ENCODE assay signal across 8 mouse cellular contexts in genomic region chrX:164076040-164076775, GRCm38 (mm10). TPM values are rescaled to one million over a fixed set of nuclear protein-coding genes. Genes with fewer than 3 reads are reported as not detected.
A peak's percentile ranks its signal among the peaks of the same experiment; 100 is the strongest.
DNase-seq lines count a peak whose midpoint lies in the region; ATAC-seq and TF ChIP-seq lines count a peak whose summit lies in the region.

TSS of gene Siah1b (minus strand) at chrX:164076493.

- peaks cover 3% of the 10 kb centered on the region; the same call in 1 of the 2 replicates for H3K9me3 ChIP-seq in megakaryocyte, embryonic 14.5 days

- ATAC-seq in activated CD4-positive, CD25-positive, alpha-beta regulatory T cell, adult 4 months = peak; percentile 95

- TF ChIP-seq CTCF in cortical plate, adult 2 months (IDR thresholded peaks at IDR 0.05; ENCODE audit: extremely low read depth, insufficient read depth, low read length) = no peak

- peaks cover 25% of the 10 kb centered on the region for H3K36me3 ChIP-seq in megakaryocyte, embryonic 14.5 days (replicated peaks; ENCODE audit: low read length)

- H3K27ac ChIP-seq in cortical plate, adult 2 months (ENCODE audit: insufficient read depth, low read length) = peak within 1 kb of the TSS; percentile 94

- DNase-seq in gastrocnemius, adult 8-10 months (ENCODE audit: low spot score in 2 of 2) = peak; percentile 81 to 89
- peak; percentile 70 for DNase-seq in hindlimb bud, embryonic 11.5 days (ENCODE audit: extremely low spot score, low read depth, low spot score)
- peak; percentile 71 to 93 for DNase-seq in left cerebral cortex, adult 8-10 months (ENCODE audit: low spot score in 2 of 2)
- DNase-seq in right cerebral cortex, postnatal 10 days (ENCODE audit: low spot score in 2 of 2) = peak; percentile 95 to 96
- peak; percentile 83 for DNase-seq in urinary bladder, postnatal 25 days (ENCODE audit: low spot score)

- peak within 1 kb of the TSS; percentile 54 for H3K4me3 ChIP-seq in cortical plate, adult 2 months (ENCODE audit: insufficient read depth, low read length)
- H3K4me3 ChIP-seq in megakaryocyte, embryonic 14.5 days (replicated peaks) = peak within 1 kb of the TSS; percentile 95

- no peaks in the 10 kb centered on the region for H3K4me1 ChIP-seq in cortical plate, adult 2 months (ENCODE audit: control insufficient read depth, insufficient read depth, low read length)
- peaks cover 25% of the 10 kb centered on the region for H3K4me1 ChIP-seq in megakaryocyte, embryonic 14.5 days

- peak; percentile 15; the same call in 1 of the 2 replicates for TF ChIP-seq POLR2A in cortical plate, adult 2 months (IDR thresholded peaks at IDR 0.05; ENCODE audit: extremely low read depth, insufficient read depth, low read length)

- peaks cover 3% of the 10 kb centered on the region for H3K27me3 ChIP-seq in megakaryocyte, embryonic 14.5 days (replicated peaks)

RNA-seq across cellular contexts. Expression of gene Siah1b, which starts in this region (rescaled TPM):
- polyA plus RNA-seq in activated CD4-positive, CD25-positive, alpha-beta regulatory T cell, adult 4 months (2017; shearing (Covaris generic)) = 1 to 10 TPM; 2.5 TPM
- polyA plus RNA-seq in cortical plate, adult 2 months (2012; rRNA removed) = 8.8 and 9.2 TPM in 2 replicates
- total RNA-seq in gastrocnemius, adult 8-10 months (2022) = 1 to 10 TPM; 2.5 to 4.1 (median 3.4) TPM
- 10 to 100 TPM in 2 of 4 experiments, 1 to 10 TPM in 2; 7.8 to 11.5 (median 10.0) TPM for total RNA-seq in left cerebral cortex, adult 8-10 months (2022)
- 7.4 and 10.4 TPM in 2 replicates for polyA plus RNA-seq in megakaryocyte, embryonic 14.5 days (2012; ENCODE audit: insufficient read depth, low replicate concordance)

Comparison
In these comparisons a context has a peak if more than half of its experiments do, and no peak if none do; other contexts are left out.
1. Peak in every context shown above with its lines: DNase-seq, ATAC-seq, H3K4me3 ChIP-seq and H3K27ac ChIP-seq.